Mouse (Mus musculus) E14TG2a.4 (cell line): ENCODE data around the gene Aggf1.

ENCODE experiments used
- H3K27me3 ChIP-seq: 2 replicates; pipeline ENCODE4 v1.6.1; 2014; ENCODE audit warnings: low read length, control low read depth; ENCODE audit not compliant: insufficient read depth
- H3K36me3 ChIP-seq: 2 replicates; pipeline ENCODE4 v1.6.1; 2014; ENCODE audit warnings: low read length, control low read depth; ENCODE audit not compliant: insufficient read depth
- H3K4me1 ChIP-seq: replicated peaks from 2 replicates; pipeline ENCODE4 v1.6.1; 2014; ENCODE audit warnings: low read depth, low read length, control low read depth
- H3K4me3 ChIP-seq: replicated peaks from 2 replicates; pipeline ENCODE4 v1.5.1; 2014; ENCODE audit warnings: mild to moderate bottlenecking, low read length
- H3K9me3 ChIP-seq: 2 replicates; pipeline ENCODE4 v1.6.1; 2014; ENCODE audit warnings: low read length, control low read depth
- CTCF ChIP-seq: conservative IDR thresholded peaks from 2 replicates; pipeline ENCODE4 v1.5.1; 2014; ENCODE audit warnings: low read length
- NANOG ChIP-seq: IDR thresholded peaks from 2 replicates; pipeline ENCODE4 v1.6.1; 2014; ENCODE audit warnings: borderline replicate concordance, low read length, mixed read lengths
- POU5F1 ChIP-seq: IDR thresholded peaks from 2 replicates; pipeline ENCODE4 v1.6.1; 2014; ENCODE audit warnings: low read length, borderline replicate concordance

The Aggf1 gene

DNA sequence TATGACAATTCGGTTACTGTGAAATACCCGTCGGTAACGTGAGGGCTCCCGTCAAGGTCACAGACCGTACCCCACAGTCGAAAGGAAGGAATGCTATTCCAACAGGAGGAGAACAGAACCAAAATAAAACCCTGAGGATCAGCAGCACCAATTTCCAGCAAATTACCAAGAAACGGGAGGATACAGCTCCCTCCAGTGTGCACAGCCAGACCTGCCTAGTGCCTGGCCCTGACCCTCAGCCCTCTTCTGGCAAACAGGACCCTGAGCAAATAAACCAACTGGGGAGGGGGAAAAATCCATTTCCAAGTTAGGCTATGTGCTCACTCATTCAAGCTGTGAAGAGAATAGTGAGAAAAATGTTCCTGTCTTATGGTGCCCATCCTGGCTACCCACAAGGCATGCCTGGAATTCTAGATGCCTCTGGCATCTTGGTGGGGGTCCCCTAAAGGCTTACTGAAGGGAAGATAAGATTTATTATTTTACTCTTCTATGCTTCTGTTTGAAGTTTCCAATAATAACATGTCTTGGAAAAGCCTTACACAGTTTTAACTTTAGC is 68.0 kb downstream of the Aggf1 start:
- no peaks in the 10 kb centered on the region for H3K4me1 ChIP-seq
- no peak overlapping the region for H3K4me3 ChIP-seq
- no peaks in the 10 kb centered on the region for H3K36me3 ChIP-seq
- H3K27me3 ChIP-seq: peaks cover 7% of the 10 kb centered on the region; the same call in 1 of the 2 replicates
- TF ChIP-seq POU5F1: no peak
- TF ChIP-seq NANOG: no peak
- TF ChIP-seq CTCF: no peak
- H3K9me3 ChIP-seq: no peaks in the 10 kb centered on the region

DNA sequence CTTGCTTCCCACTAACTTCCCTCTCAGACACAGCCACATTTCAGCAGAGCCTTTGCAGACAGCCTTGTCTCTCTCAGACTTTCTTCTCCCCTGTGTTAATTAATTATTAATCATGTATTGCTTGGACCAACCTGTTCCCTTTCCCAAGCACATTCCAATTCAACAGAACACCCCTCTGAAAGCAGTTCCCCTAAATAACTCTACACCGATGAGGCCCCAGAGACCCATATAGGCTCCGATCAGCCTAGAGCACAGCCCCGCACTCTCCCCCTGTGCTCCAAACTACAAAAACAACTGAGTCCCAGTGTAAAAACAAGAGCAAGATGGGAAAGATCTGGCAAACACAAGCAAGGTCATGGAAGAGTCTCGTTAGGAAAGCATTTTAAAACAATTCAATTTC is 68.6 kb downstream of the Aggf1 start:
- no peaks in the 10 kb centered on the region for H3K36me3 ChIP-seq
- no peak for TF ChIP-seq CTCF
- no peak for TF ChIP-seq NANOG
- no peak for TF ChIP-seq POU5F1
- H3K9me3 ChIP-seq: no peaks in the 10 kb centered on the region
- no peak overlapping the region for H3K4me3 ChIP-seq
- H3K27me3 ChIP-seq: 0 out of 2 replicates have a peak, but pooled peaks cover 3% of the 10 kb centered on the region
- no peaks in the 10 kb centered on the region for H3K4me1 ChIP-seq
